In the genomic region with DNA sequence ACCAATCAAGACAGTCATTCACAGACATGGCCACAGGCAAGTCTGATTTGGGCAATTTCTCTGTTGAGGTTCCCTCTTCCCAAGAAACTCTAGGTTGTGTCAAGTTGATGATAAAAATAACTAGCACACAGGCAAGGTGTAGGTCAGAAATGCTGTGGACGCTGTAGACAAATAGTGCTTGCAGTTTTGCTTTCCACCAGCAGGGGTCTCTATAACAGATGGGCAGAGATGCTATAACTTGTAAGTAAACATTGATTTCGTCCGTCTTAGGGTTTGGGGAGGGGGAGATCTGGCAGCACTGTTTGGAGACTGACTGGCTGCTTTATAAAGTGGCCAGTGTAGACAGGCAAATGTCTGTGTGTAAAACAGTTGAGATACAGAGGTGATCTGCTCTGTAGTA, we compare ENCODE assay signal across 8 mouse cellular contexts. TPM values are rescaled to one million over a fixed set of nuclear protein-coding genes. Genes with fewer than 3 reads are reported as not detected.
DNase-seq lines count a peak whose midpoint lies in the region; ATAC-seq and TF ChIP-seq lines count a peak whose summit lies in the region.

No protein-coding gene starts in this region.

- 27% methylated on average over 3 of the region's 3 CpGs for WGBS in forebrain, embryonic 10.5 days
- WGBS in forebrain, embryonic 15.5 days = 22% methylated on average over 3 of the region's 3 CpGs
- 16% methylated on average over 3 of the region's 3 CpGs for WGBS in midbrain, postnatal 0 days

- intact Hi-C loops in left cerebral cortex, postnatal 4 days (cut with DNase I) = loop anchor here (2.0 to 10.0 kb wide), 3 partner anchors 63 to 633 kb away; partner anchors contain the start of gene 4930402F06Rik
- intact Hi-C loops in heart, postnatal 14 days (cut with DNase I) = no loop called here

- H3K9ac ChIP-seq in forebrain, embryonic 15.5 days (replicated peaks) = no peak overlapping the region
- H3K9ac ChIP-seq in midbrain, postnatal 0 days (replicated peaks; ENCODE audit: low read length, poor library complexity, severe bottlenecking) = no peak overlapping the region

- peak; percentile 32; the same call in 1 of the 2 replicates for TF ChIP-seq CTCF in bone marrow macrophage, adult 2 months (IDR thresholded peaks at IDR 0.05; ENCODE audit: low read depth, low read length)
- TF ChIP-seq CTCF in midbrain, postnatal 0 days (IDR thresholded peaks at IDR 0.05) = peak; percentile 82

- ATAC-seq in forebrain, embryonic 15.5 days (replicated peaks) = no peak
- no peak for ATAC-seq in midbrain, postnatal 0 days (ENCODE audit: low FRiP score)

- no peak overlapping the region for H3K4me2 ChIP-seq in forebrain, embryonic 15.5 days (replicated peaks)
- H3K4me2 ChIP-seq in midbrain, postnatal 0 days (ENCODE audit: low read depth, low read length, poor library complexity, severe bottlenecking) = no peak overlapping the region

- DNase-seq in forebrain, embryonic 10.5 days (ENCODE audit: extremely low spot score, low spot score) = peak; percentile 44
- DNase-seq in left cerebral cortex, postnatal 4 days = peak; percentile 63
- no peak for DNase-seq in left cerebral cortex, adult 8-10 months (ENCODE audit: low spot score in 2 of 2)
- DNase-seq in heart, postnatal 14 days = peak; percentile 53 to 78
- peak; percentile 50 for DNase-seq in midbrain, postnatal 0 days (ENCODE audit: low spot score)
- DNase-seq in yolk sac, embryonic 10.5 days (ENCODE audit: low spot score) = no peak

- no peaks in the 10 kb centered on the region for H3K4me1 ChIP-seq in forebrain, embryonic 10.5 days
- no peaks in the 10 kb centered on the region for H3K4me1 ChIP-seq in forebrain, embryonic 15.5 days
- H3K4me1 ChIP-seq in bone marrow macrophage, adult 2 months (ENCODE audit: control insufficient read depth, insufficient read depth, low read length) = no peaks in the 10 kb centered on the region
- H3K4me1 ChIP-seq in midbrain, postnatal 0 days (ENCODE audit: insufficient read depth, low read length) = no peaks in the 10 kb centered on the region

- H3K27me3 ChIP-seq in forebrain, embryonic 10.5 days (ENCODE audit: poor library complexity, severe bottlenecking) = no peaks in the 10 kb centered on the region; the same call in 1 of the 2 replicates
- H3K27me3 ChIP-seq in forebrain, embryonic 15.5 days = no peaks in the 10 kb centered on the region
- no peaks in the 10 kb centered on the region for H3K27me3 ChIP-seq in midbrain, postnatal 0 days (ENCODE audit: insufficient read depth, low read length)

- no peak for TF ChIP-seq POLR2A in bone marrow macrophage, adult 2 months (IDR thresholded peaks at IDR 0.05; ENCODE audit: borderline replicate concordance, low read depth, low read length)

- H3K27ac ChIP-seq in forebrain, embryonic 10.5 days = no peak overlapping the region
- H3K27ac ChIP-seq in forebrain, embryonic 15.5 days (replicated peaks) = no peak overlapping the region
- H3K27ac ChIP-seq in bone marrow macrophage, adult 2 months (ENCODE audit: insufficient read depth, low read depth, low read length) = no peak overlapping the region
- no peak overlapping the region for H3K27ac ChIP-seq in midbrain, postnatal 0 days (ENCODE audit: low read depth, low read length)

- no peaks in the 10 kb centered on the region for H3K9me3 ChIP-seq in forebrain, embryonic 10.5 days
- H3K9me3 ChIP-seq in forebrain, embryonic 15.5 days = no peaks in the 10 kb centered on the region
- no peaks in the 10 kb centered on the region for H3K9me3 ChIP-seq in midbrain, postnatal 0 days (ENCODE audit: low read length)

- H3K36me3 ChIP-seq in forebrain, embryonic 10.5 days (replicated peaks) = no peaks in the 10 kb centered on the region
- no peaks in the 10 kb centered on the region for H3K36me3 ChIP-seq in forebrain, embryonic 15.5 days
- H3K36me3 ChIP-seq in midbrain, postnatal 0 days (ENCODE audit: insufficient read depth, low read length) = no peaks in the 10 kb centered on the region

- H3K4me3 ChIP-seq in forebrain, embryonic 10.5 days = no peak overlapping the region
- H3K4me3 ChIP-seq in forebrain, embryonic 15.5 days = no peak overlapping the region
- no peak overlapping the region for H3K4me3 ChIP-seq in bone marrow macrophage, adult 2 months (ENCODE audit: insufficient read depth, low read length)
- H3K4me3 ChIP-seq in midbrain, postnatal 0 days (ENCODE audit: low read depth, low read length) = no peak overlapping the region

RNA-seq across cellular contexts. Expression of gene Gsn, which starts 35.7 kb away (rescaled TPM):
- polyA plus RNA-seq in forebrain, embryonic 10.5 days (2016; fragmentation: Nextera tagmentation; extraction: Ambion mirVana) = 14.6 and 15.5 TPM in 2 replicates
- polyA plus RNA-seq in forebrain, embryonic 15.5 days (2015; fragmentation: Nextera tagmentation; extraction: Ambion mirVana) = 18.0 and 18.1 TPM in 2 replicates
- total RNA-seq in left cerebral cortex, postnatal 4 days (2021) = 10 to 100 TPM; 20.0 to 20.7 TPM
- 10 to 100 TPM; 49.8 to 64.6 (median 59.3) TPM for total RNA-seq in left cerebral cortex, adult 8-10 months (2022)
- 330 and 333 TPM in 2 replicates for polyA plus RNA-seq in bone marrow macrophage, adult 2 months (2012; ENCODE audit: insufficient read depth, insufficient read length, missing spikeins)
- 100 to 1,000 TPM; 271 to 430 TPM for total RNA-seq in heart, postnatal 14 days (2021)
- total RNA-seq in midbrain, postnatal 0 days (2014; rRNA removed) = 23.4 and 39.1 TPM in 2 replicates
- polyA plus RNA-seq in midbrain, postnatal 0 days (2015; fragmentation: Nextera tagmentation; extraction: Ambion mirVana) = 26.2 and 28.5 TPM in 2 replicates

RNA-seq across cellular contexts. Expression of gene Stom, which starts 44.9 kb away (rescaled TPM):
- polyA plus RNA-seq in forebrain, embryonic 10.5 days (2016; fragmentation: Nextera tagmentation; extraction: Ambion mirVana) = 10.1 and 10.5 TPM in 2 replicates
- polyA plus RNA-seq in forebrain, embryonic 15.5 days (2015; fragmentation: Nextera tagmentation; extraction: Ambion mirVana) = 9.9 and 10.9 TPM in 2 replicates
- total RNA-seq in left cerebral cortex, postnatal 4 days (2021) = 10 to 100 TPM in 1 of 2 experiments, 1 to 10 TPM in 1; 7.0 to 10.5 TPM
- 10 to 100 TPM in 2 of 4 experiments, 1 to 10 TPM in 2; 9.5 to 12.0 (median 10.4) TPM for total RNA-seq in left cerebral cortex, adult 8-10 months (2022)
- polyA plus RNA-seq in bone marrow macrophage, adult 2 months (2012; ENCODE audit: insufficient read depth, insufficient read length, missing spikeins) = 350 and 351 TPM in 2 replicates
- 10 to 100 TPM; 65.0 to 72.0 TPM for total RNA-seq in heart, postnatal 14 days (2021)
- total RNA-seq in midbrain, postnatal 0 days (2014; rRNA removed) = 21.9 and 24.9 TPM in 2 replicates
- polyA plus RNA-seq in midbrain, postnatal 0 days (2015; fragmentation: Nextera tagmentation; extraction: Ambion mirVana) = 23.1 and 23.3 TPM in 2 replicates

Comparison
In these comparisons a context has a peak if more than half of its experiments do, and no peak if none do; other contexts are left out.
1. DNase-seq: peak in forebrain, embryonic 10.5 days (single experiment), left cerebral cortex, postnatal 4 days (single experiment), heart, postnatal 14 days (2 of 2) and midbrain, postnatal 0 days (single experiment); none in left cerebral cortex, adult 8-10 months (0 of 2) and yolk sac, embryonic 10.5 days (single experiment).